Mouse (Mus musculus): ENCODE measurements around the gene Ssxb1.
"Not testable (repeated sequence)": the region's sequence is repeated elsewhere in the genome, so short reads cannot be mapped to it uniquely, and the experiment has no call there.

Ssxb1 gene

DNA sequence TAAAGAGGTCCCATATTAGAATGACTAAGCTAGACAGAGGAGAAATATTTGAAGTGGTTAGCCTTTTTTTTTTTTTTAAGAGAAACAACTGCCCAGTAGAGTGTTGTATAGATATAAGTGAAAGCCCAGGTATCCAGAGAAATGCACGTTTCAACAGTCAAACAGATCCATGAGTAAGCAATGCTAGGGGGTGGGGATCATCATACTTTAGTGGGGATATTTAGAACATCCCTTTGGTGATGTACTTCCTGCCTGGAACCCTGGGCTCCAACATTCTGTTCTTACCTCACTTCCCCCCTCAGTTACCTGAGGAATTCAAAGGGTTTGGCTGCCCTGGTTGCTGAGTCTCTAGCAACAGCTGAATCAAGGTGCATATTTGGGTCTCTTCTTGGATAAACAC, at the start of gene Ssxb1:
TSS of gene Ssxb1 (plus strand) at position 301 of the 400 bp plus-strand sequence.
- not testable (repeated sequence) for DNase-seq (ENCODE audit: low read depth, low spot score)

- DNase-seq (ENCODE audit: low read depth, low spot score): not testable (repeated sequence)
These were observed 46.4 kb upstream of the Ssxb1 start, which contains the start of gene Ssxb9 for GRCm38 (mm10) chrX:8366678-8367077. Gene Ssxb9, plus strand, starts transcription at chrX:8366978.

GRCm38 (mm10) chrX:8461626-8462025, 48.5 kb downstream of the Ssxb1 start, which contains the start of gene Ssxb2:
Gene Ssxb2, minus strand, starts transcription at chrX:8461726.
- not testable (repeated sequence) for DNase-seq (ENCODE audit: low read depth, low spot score)
